Mouse (Mus musculus): ENCODE measurements around the gene Nmnat2. TPM values are rescaled to one million over a fixed set of nuclear protein-coding genes. Genes with fewer than 3 reads are reported as not detected.

The Nmnat2 gene
- polyA plus RNA-seq, 1 experiment, result 8.3 TPM

DNA sequence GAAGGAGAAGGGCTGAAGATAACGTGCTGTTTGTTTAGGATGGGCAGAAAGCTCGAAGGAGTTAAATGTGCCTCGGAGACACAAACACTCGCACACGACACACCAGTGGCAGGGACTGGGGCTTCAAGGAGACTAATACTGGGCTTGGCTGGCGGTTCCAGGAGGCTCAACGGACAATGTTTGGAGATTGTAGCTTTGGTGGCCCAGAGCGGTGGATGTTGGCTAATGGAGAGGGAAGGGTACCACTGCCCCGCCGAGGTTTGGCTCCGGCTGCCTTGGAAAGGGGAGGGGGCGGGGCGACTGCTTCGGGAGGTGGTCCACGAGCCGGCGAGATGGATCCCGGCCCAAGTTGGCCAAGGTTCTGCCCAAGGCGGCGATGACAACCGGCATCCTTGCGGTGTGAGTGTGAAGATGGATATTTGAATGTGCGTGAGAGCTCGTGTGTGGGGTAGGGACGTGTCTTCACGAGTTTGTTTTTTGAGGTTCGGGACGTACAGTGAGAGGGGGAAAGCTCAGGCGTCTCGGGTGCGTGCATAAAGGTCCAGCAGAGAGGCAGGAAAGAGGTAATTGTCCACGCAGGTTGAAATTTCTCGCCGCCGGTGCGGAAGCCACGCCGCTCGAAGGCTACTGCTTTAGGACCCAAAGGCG, 895 bp downstream of the Nmnat2 start:
- H3K79me2 ChIP-seq (ENCODE audit: control insufficient read depth, insufficient read depth), result no peaks in the 10 kb centered on the region

DNA sequence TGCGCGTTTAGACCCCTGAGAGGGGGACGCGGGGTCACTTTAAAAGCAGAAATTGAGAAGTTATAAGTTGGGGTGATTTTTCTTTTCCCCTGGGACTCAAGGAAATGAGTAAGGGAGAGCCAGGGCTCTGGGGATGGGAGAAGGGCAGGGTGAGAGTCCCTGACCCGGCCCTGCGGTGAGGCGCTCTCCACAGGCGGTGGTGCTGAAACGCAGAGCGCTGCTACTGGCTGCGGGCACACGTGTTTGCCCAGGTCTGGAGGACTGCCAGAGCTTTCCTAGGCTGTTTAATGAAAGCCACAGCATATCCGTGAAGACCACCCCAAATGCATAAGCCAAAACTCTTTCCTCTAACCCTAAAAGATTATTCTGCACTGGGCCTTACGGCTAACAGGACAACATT, 1.4 kb downstream of the Nmnat2 start:
- H3K27me3 ChIP-seq (ENCODE audit: control insufficient read depth, insufficient read depth, insufficient read length), result no peaks in the 10 kb centered on the region
- TF ChIP-seq FOSL1 (IDR thresholded peaks at IDR 0.05; ENCODE audit: insufficient read depth, low read length, poor library complexity, severe bottlenecking), result no peak
- TF ChIP-seq MAX (IDR thresholded peaks at IDR 0.05), result peak; percentile 86
- no peak for TF ChIP-seq CTCF (IDR thresholded peaks at IDR 0.05; ENCODE audit: control insufficient read depth, insufficient read depth, insufficient read length)
- no peak for TF ChIP-seq MYOG (IDR thresholded peaks at IDR 0.05; ENCODE audit: control insufficient read depth, extremely low read depth, insufficient read length)

More for the DNA sequence above, 895 bp downstream of the Nmnat2 start:
- no peak for TF ChIP-seq USF1 (IDR thresholded peaks at IDR 0.05; ENCODE audit: low read depth)
- no peak for TF ChIP-seq MAX (IDR thresholded peaks at IDR 0.05)
- no peak for TF ChIP-seq FOSL1 (IDR thresholded peaks at IDR 0.05; ENCODE audit: insufficient read depth, low read length, poor library complexity, severe bottlenecking)
- no peak for TF ChIP-seq CEBPB (IDR thresholded peaks at IDR 0.05; ENCODE audit: low read depth)
- no peak for TF ChIP-seq MYOG (IDR thresholded peaks at IDR 0.05; ENCODE audit: control insufficient read depth, extremely low read depth, insufficient read length)
- TF ChIP-seq CTCF (IDR thresholded peaks at IDR 0.05; ENCODE audit: control insufficient read depth, insufficient read depth, insufficient read length), result no peak
- TF ChIP-seq MYOD1 (IDR thresholded peaks at IDR 0.05; ENCODE audit: control insufficient read depth, insufficient read length, low read depth), result no peak
- Histone ChIP-seq H3K27me3 (ENCODE audit: control insufficient read depth, insufficient read depth, insufficient read length) (no peaks in the 10 kb centered on the region), H3K36me3 (ENCODE audit: control insufficient read depth, insufficient read depth) (no peaks in the 10 kb centered on the region), H3ac (ENCODE audit: control insufficient read depth, insufficient read length, low read depth) (peak overlapping the region; percentile 61), H3K79me3 (ENCODE audit: low read depth) (no peaks in the 10 kb centered on the region), H3K4me3 (ENCODE audit: insufficient read depth, poor library complexity, severe bottlenecking) (peak overlapping the region; percentile 35)

DNA sequence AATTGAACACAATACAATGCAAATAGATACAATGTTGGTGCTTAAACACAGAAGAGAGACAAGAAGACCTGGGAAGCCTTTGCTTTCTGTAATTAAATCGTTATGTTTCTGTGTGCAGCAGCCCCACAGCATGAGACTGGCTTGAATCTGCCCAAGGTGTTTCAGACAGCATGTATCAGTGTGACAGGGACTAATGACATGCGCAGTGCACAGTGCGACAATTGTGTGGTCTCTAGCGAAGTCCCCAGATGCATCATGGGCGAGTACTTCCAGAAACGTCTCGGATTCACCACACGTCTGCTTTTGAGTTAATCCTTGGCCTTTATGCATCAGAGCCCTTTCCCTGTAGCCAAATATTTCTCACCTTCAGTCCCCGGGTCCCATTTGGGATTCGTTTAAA, 9.6 kb downstream of the Nmnat2 start:
- H3ac ChIP-seq (ENCODE audit: control insufficient read depth, insufficient read length, low read depth), result no peak overlapping the region
- H3K27me3 ChIP-seq (ENCODE audit: control insufficient read depth, insufficient read depth, insufficient read length), result no peaks in the 10 kb centered on the region
- H3K79me3 ChIP-seq (ENCODE audit: low read depth), result peaks cover 3% of the 10 kb centered on the region
- no peak for TF ChIP-seq CTCF (IDR thresholded peaks at IDR 0.05; ENCODE audit: control insufficient read depth, insufficient read depth, insufficient read length)
- no peak for TF ChIP-seq MYOD1 (IDR thresholded peaks at IDR 0.05; ENCODE audit: control insufficient read depth, insufficient read length, low read depth)
- no peak for TF ChIP-seq USF1 (IDR thresholded peaks at IDR 0.05; ENCODE audit: low read depth)
- no peaks in the 10 kb centered on the region for H3K79me2 ChIP-seq (ENCODE audit: control insufficient read depth, insufficient read depth)
- H3K36me3 ChIP-seq (ENCODE audit: control insufficient read depth, insufficient read depth), result no peaks in the 10 kb centered on the region
- H3K4me3 ChIP-seq (ENCODE audit: insufficient read depth, poor library complexity, severe bottlenecking), result no peak overlapping the region

More for the DNA sequence above, 1.4 kb downstream of the Nmnat2 start:
- Histone ChIP-seq H3K36me3 (ENCODE audit: control insufficient read depth, insufficient read depth) (no peaks in the 10 kb centered on the region), H3K79me2 (ENCODE audit: control insufficient read depth, insufficient read depth) (no peaks in the 10 kb centered on the region), H3K4me3 (ENCODE audit: insufficient read depth, poor library complexity, severe bottlenecking) (peak overlapping the region; percentile 35), H3K79me3 (ENCODE audit: low read depth) (no peaks in the 10 kb centered on the region), H3ac (ENCODE audit: control insufficient read depth, insufficient read length, low read depth) (peak overlapping the region; percentile 61)

DNA sequence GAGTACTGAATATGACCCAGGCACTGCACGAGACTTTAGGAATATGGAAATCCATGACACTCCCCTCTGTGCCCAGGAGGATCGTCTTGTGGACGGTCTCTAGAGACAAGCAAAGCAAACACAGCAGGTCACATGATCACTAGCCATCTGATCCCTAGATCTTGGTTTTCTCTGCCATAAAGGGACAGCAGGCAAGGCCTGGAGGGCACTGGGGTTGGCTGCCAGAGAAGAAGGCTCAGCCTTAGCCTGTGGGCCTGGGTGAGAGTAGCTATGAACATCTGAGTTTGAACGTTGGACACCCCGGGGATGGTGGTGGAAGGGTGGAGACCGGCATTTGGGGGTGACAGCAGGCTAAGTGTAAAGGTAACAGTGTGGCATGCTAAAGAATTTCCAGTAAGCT, 11.4 kb downstream of the Nmnat2 start:
- TF ChIP-seq USF1 (IDR thresholded peaks at IDR 0.05; ENCODE audit: low read depth) (peak; percentile 57), MYOG (IDR thresholded peaks at IDR 0.05; ENCODE audit: control insufficient read depth, extremely low read depth, insufficient read length) (no peak), FOSL1 (IDR thresholded peaks at IDR 0.05; ENCODE audit: insufficient read depth, low read length, poor library complexity, severe bottlenecking) (no peak)
- H3K4me3 ChIP-seq (ENCODE audit: insufficient read depth, poor library complexity, severe bottlenecking), result no peak overlapping the region
- H3K79me2 ChIP-seq (ENCODE audit: control insufficient read depth, insufficient read depth), result no peaks in the 10 kb centered on the region
- H3K79me3 ChIP-seq (ENCODE audit: low read depth), result peaks cover 3% of the 10 kb centered on the region
- H3K27me3 ChIP-seq (ENCODE audit: control insufficient read depth, insufficient read depth, insufficient read length), result no peaks in the 10 kb centered on the region
- H3K36me3 ChIP-seq (ENCODE audit: control insufficient read depth, insufficient read depth), result no peaks in the 10 kb centered on the region
- H3ac ChIP-seq (ENCODE audit: control insufficient read depth, insufficient read length, low read depth), result no peak overlapping the region

DNA sequence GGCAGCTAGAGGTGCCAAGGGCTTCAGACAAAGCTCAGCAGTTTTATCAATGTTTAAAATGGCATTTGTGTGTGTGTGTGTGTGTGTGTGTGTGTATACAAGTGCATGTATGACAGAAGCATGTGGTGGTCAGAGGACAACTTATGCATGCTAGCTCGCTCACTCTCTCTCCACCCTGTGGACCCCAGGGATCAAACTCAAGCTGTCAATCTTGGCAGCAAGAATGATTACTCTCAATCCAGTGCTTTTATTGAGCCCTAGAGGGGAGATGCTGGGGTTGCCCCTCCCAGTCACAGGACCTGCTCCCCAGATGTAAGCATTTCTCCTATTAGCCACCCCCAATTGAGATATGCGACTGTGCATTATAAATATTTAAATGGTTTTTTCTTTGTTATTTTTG, 11.9 kb downstream of the Nmnat2 start:
- Histone ChIP-seq H3ac (ENCODE audit: control insufficient read depth, insufficient read length, low read depth) (no peak overlapping the region), H3K36me3 (ENCODE audit: control insufficient read depth, insufficient read depth) (no peaks in the 10 kb centered on the region), H3K79me3 (ENCODE audit: low read depth) (peaks cover 3% of the 10 kb centered on the region), H3K79me2 (ENCODE audit: control insufficient read depth, insufficient read depth) (no peaks in the 10 kb centered on the region), H3K4me3 (ENCODE audit: insufficient read depth, poor library complexity, severe bottlenecking) (no peak overlapping the region), H3K27me3 (ENCODE audit: control insufficient read depth, insufficient read depth, insufficient read length) (no peaks in the 10 kb centered on the region)
- no peak for TF ChIP-seq CTCF (IDR thresholded peaks at IDR 0.05; ENCODE audit: control insufficient read depth, insufficient read depth, insufficient read length)
- no peak for TF ChIP-seq MYOD1 (IDR thresholded peaks at IDR 0.05; ENCODE audit: control insufficient read depth, insufficient read length, low read depth)
- no peak for TF ChIP-seq MAX (IDR thresholded peaks at IDR 0.05)
- TF ChIP-seq CEBPB (IDR thresholded peaks at IDR 0.05; ENCODE audit: low read depth), result no peak
- no peak for TF ChIP-seq MYOG (IDR thresholded peaks at IDR 0.05; ENCODE audit: control insufficient read depth, extremely low read depth, insufficient read length)
- TF ChIP-seq USF1 (IDR thresholded peaks at IDR 0.05; ENCODE audit: low read depth), result no peak

DNA sequence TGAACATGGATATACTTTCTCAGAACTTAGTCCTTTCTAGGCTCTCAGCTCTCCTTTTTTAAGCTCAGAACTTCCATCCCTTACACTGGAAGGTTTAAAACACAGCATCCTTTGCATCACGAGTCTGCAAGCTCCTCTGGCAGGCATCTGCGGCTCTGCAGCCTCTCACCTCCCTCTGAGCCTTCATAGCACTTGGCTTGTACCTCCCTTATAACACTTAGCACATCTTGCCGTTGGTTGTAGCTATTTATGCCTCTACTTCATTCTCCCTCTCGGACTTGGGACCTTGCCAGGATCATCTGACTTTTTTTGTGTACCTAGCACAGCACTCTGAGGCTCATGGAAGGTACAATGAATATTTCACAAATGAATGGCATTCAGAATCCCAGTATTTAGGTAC, 14.3 kb downstream of the Nmnat2 start:
- Histone ChIP-seq H3K79me2 (ENCODE audit: control insufficient read depth, insufficient read depth) (no peaks in the 10 kb centered on the region), H3K4me3 (ENCODE audit: insufficient read depth, poor library complexity, severe bottlenecking) (no peak overlapping the region), H3K36me3 (ENCODE audit: control insufficient read depth, insufficient read depth) (no peaks in the 10 kb centered on the region), H3K27me3 (ENCODE audit: control insufficient read depth, insufficient read depth, insufficient read length) (no peaks in the 10 kb centered on the region), H3K79me3 (ENCODE audit: low read depth) (peaks cover 1% of the 10 kb centered on the region), H3ac (ENCODE audit: control insufficient read depth, insufficient read length, low read depth) (no peak overlapping the region)
- TF ChIP-seq CTCF (IDR thresholded peaks at IDR 0.05; ENCODE audit: control insufficient read depth, insufficient read depth, insufficient read length), result no peak
- no peak for TF ChIP-seq CEBPB (IDR thresholded peaks at IDR 0.05; ENCODE audit: low read depth)
- no peak for TF ChIP-seq MYOD1 (IDR thresholded peaks at IDR 0.05; ENCODE audit: control insufficient read depth, insufficient read length, low read depth)
- no peak for TF ChIP-seq MAX (IDR thresholded peaks at IDR 0.05)
- no peak for TF ChIP-seq FOSL1 (IDR thresholded peaks at IDR 0.05; ENCODE audit: insufficient read depth, low read length, poor library complexity, severe bottlenecking)
- TF ChIP-seq USF1 (IDR thresholded peaks at IDR 0.05; ENCODE audit: low read depth), result no peak
- TF ChIP-seq MYOG (IDR thresholded peaks at IDR 0.05; ENCODE audit: control insufficient read depth, extremely low read depth, insufficient read length), result no peak
